Mouse (Mus musculus) layer of hippocampus, postnatal 25 days (tissue): ENCODE results near the gene Smyd3. TPM values are rescaled to one million over a fixed set of nuclear protein-coding genes. Genes with fewer than 3 reads are reported as not detected.

Experiments
- DNase-seq, 2 experiments: peaks; one replicate each; pipeline ENCODE4 v3.0.0; 2022; ENCODE audit warnings: mixed read lengths in 2 of 2, low spot score in 1 of 2; ENCODE audit errors: extremely low spot score in 1 of 2
- total RNA-seq, 2 experiments: library from RNA; stranded (reverse); gene quantifications; 2 replicates each; pipeline ENCODE4 v1.2.3; 2021

Gene Smyd3
- total RNA-seq, 2 experiments from 2014 or later = 19.7 to 20.4 TPM

DNA sequence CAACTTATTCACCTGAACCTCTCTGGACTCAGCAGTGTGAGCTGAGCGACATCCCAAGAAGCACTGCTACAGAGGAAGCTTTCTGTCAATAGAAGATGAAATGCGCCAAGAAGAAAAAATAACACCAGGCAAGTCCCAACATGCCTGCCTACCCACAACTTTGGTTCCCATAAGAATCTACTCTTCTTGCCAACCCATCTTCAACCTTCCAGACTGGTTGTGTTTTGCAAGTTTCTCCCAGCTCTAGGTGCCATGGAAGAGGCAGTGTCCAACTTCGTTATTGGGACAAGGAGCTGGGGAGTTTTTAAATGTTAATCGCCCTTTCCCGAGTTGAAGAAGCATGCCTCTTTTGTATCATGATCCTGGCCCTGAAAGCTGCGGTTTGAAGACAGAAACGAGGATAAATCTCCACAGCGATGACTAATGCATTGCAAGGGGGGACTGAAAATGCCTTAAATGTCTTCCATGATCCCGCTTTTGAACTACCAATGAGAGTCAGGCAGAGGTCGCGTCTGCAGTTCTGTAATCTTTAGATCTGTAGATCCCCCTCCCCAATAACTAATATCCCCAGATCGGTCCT, 376.7 kb downstream of the Smyd3 start:
- no peak for DNase-seq

GRCm38 (mm10) chr1:179137145-179137477, 380.7 kb downstream of the Smyd3 start:
- DNase-seq = no peak

DNA sequence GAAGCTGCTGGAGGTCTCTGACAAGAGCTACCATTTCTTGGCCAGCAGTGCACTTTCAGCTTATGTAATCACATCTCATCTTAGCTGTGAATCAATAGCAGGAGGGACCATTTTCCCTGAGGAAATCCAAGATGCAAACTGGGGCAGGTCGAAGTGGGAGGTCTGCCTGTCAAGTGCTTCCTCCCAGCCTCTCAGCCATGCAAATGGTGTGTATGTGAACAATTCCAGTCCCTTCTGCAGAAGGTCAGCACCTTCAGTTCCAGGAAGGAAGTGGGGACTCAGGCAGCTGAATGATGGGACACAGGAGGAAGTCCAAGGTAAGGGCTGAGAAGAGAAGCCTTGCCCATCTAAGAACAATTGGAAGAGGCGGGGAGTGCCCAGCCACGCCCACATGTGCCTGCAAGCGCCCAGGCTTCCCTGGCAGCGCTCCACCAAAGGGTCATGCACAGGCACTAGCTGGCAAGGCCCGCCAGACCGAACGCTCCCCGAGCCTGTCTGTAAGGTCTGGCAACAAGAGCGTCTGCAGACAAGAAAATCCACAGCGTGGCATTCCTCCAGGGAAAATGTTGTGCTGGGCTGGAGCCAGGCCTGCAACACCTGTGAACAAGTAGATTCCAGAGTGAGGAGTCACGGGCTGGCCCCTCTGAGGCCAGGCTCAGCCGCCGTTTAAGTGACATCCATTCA, 381.2 kb downstream of the Smyd3 start:
- DNase-seq = no peak

GRCm38 (mm10) chr1:179129995-179130394, 387.8 kb downstream of the Smyd3 start:
- DNase-seq = no peak

GRCm38 (mm10) chr1:179126287-179126686, 391.6 kb downstream of the Smyd3 start:
- no peak for DNase-seq

DNA sequence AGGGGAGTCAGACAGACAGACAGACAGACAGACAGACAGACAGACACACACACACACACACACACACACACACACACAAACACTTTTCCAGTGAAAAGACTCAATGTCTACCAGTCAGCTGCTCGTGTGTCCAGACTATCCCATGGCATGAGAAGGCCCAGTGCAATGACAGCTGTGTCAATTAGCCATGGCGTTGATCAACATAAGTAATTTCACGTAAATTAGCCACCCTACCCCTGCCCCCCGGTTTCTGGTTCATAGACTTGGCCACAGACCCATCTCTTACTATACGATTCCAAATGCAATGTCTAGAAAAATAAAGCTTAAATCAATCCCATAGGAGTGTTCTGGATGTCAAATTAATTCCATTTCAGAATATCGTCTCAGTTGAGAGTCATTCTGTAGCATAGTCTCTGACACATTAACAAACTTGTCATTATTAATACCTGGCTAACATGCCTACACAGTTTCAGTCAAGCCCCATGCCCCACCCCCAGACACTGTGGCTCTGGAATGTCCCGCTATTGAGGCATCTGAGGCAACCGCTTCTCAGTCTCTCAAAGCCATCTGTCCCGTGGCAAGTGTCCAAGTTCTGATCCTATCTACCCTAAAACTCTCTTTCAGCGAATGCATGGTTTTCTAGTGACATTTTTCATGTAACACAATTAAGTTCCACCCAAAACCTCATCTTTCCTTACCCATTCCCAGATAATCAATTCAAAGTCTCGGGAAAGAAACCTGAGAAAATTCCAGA, 395.2 kb downstream of the Smyd3 start:
- DNase-seq = peak in 1 of 2 experiments; percentile 32

DNA sequence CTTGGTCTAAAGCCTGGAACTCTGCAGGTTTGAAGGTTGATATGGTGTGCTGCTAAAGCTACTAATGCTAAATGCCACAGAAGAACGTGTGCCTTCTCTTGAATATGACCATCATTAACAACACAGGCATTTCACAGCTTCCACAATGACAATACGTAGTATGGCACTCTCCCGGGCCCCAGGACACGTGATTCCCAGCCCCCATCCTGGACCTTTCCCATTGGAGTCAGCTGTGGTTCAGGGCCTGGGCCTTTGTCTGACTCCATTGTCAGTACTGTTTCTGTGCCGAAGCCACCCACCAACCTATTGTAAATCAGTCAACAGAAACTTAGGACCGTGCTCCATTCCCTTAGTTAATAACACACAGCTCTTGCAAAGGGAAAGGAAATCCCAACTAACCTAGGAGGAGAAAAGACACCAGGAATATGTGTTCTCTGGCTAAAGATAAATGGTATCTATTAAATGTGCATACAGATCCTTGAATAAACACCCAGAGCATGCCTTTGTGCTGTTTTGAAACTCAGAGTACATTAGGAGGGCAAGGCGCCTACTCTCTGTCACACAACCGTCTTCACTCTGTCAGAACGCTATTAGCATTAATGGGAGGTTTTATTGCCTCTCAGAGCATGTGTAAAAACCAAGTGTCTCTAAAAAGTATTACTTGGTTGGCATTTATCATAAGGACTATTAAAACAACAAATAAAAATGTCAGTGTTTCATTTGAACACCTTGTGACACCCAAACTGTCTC, 397.4 kb downstream of the Smyd3 start:
- no peak for DNase-seq

DNA sequence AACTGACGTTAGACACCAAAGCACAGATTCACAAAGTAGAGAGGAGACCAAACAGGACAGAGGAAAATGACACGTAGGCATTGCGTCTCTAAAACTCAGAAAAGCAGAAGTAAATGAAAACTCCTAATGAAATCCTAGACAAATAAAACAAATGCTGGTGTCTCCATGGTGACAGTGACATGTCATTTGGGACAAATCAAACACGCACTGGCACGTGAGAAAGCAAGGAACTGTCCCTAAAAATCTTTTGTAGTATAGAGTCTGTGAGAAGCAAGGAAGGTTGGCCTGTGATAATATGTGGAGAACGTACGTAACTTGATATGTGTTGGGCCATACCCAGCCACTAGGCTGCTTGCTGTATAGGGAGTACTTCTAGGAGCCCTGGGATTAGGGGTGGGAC, 399.2 kb downstream of the Smyd3 start:
- no peak for DNase-seq

GRCm38 (mm10) chr1:179116729-179117663, 400.8 kb downstream of the Smyd3 start:
- no peak for DNase-seq

DNA sequence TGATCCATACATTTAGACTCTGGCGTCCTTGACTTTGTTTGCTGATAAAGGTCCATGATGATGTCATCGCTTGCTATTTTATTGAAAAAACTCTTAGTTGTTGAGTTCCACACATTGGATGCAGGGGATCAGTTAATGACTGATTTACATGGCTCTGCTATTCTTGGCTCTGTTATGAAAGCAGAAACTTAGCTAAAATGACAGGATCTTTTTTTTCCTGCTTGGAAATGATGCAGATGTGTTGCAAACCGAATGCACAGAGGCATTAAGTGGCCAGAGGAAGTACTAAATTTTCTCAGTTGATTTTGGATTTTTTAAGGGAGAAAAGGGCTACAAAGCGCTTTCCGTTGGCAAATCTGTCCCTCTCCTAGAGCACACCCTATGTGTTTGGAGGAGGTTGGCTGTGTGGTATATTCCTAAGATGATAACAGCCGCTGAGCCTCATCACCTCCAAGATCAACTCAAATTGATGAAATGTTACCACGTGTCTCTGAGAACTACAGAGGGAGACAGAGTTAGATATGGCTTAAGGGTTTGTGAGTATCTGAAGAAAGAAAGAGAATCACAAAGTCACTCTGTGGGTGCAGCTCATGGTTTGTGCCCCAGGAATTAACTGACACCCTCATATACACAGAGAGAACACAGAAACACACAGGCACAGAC, 402.9 kb downstream of the Smyd3 start:
- DNase-seq = no peak

DNA sequence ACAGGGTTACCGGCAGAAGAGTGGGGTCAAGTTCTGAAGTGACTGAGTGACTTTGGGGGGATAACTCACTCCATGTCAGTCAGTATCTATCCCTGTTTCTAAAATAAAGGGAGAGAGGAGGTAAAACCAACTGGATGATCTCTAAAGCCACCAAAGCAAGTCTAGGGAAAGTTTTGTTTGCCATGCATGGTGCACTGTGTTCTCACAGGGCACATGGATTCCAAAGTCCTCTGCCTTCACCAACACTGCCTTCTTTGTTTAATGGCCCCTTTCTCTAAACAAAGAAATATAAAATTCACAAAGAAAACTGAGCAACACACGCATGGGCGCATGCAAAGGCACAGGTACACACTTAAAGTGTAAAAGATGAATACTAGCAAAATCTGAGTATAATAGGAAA, 403.5 kb downstream of the Smyd3 start:
- DNase-seq = no peak

DNA sequence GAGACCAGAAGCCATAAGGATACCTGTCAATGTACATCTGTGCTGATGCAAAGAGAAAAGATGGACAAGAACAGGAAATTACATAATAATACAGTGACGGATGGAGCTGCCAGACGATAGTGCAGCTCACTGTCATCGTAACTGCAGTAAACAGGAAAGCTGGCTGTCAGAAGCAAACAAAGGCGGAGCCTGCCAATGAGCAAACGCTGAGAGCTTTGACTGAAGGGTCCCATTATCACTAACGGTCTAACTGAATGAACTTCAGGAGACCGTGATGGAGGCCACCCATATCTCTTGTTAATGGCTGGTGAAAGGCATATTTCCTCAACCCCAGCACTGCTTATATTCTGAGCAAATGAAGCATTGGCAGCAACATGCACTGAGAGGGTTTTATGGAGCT, 409.1 kb downstream of the Smyd3 start:
- DNase-seq = peak in 1 of 2 experiments; percentile 11

- no peak for DNase-seq
Measured at GRCm38 (mm10) chr1:179107761-179108694, 409.8 kb downstream of the Smyd3 start.

DNA sequence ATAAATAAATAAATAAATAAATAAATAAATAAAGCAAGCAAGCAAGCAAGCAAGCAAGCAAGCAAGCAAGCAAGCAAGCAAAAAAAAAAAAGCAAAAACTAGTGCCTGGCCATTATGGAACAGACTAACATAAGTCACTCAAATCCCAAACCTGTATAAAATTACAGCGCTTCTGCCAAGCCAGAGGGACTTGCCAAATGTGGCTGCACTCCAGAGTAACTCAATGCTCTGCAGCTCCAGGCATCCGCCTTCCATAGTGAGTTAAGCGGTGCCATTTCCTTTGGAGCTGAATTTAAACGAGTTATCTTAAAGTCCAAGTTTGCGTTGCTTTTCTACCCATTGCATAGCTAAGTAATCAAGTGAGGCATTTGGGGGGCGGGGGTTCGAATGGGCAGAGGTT, 410.6 kb downstream of the Smyd3 start:
- no peak for DNase-seq

DNA sequence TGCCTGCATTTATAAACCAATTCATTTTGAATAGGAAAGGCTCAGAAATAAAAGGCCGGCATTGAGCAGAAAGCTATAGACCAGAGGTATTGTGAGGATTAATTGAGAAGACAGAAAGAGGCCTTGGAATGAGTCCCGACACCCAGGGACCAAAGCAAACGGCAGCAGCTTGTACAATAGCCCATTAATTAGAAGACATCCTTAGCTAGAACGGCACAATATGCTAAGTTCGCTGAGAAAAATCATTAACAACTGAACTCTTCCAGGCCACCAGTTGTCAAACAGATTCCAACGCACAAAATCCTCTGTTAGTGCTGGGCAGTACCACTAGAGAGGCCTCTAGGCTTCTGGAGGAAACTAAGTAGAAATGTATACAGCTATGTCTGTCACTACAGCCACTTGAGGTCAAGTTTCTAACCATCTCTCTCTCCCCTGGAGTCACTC, 411.1 kb downstream of the Smyd3 start:
- no peak for DNase-seq

- no peak for DNase-seq
Measured at GRCm38 (mm10) chr1:179106103-179106701, 411.6 kb downstream of the Smyd3 start.

DNA sequence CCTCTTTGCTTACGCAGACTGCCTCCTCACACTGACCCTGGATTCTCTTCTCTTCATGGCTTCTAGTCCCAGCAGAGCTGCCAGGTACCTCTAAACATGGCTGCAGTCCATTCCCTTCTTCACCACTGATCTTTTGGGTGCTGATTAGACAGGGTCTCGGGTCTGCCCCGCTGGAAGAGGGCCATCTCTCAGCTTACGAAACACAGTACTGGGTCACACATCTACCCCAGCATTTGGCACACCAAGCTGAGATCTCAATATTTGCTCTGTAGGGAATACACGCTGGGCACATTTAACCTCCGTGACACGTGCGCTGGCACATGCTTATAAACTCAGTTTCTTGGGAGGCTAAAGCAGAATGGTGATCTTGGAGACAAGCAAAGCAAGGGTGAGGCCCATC, 413.4 kb downstream of the Smyd3 start:
- no peak for DNase-seq

DNA sequence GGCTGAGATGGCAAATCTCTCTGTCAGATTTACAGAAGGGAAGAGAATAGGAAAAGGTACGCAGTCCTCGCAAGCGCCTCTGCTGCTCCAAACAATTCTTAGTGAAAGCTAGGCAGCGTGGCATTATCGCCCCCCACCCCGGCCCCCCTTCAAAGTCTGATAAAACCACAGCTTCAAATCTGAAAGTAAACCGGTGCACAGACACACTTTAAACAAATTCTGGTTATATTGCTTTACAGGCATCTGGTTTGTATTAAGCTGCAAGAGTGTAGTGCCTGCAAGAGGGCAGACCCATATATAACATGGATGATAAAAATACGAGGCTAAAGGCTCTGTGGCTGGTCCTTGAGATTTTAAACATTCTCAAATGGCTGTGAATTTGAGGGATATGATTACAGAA, 420.8 kb downstream of the Smyd3 start:
- no peak for DNase-seq
